Mouse (Mus musculus) testis, adult 2 months (tissue): ENCODE data around the gene Tgds. TPM values are rescaled to one million over a fixed set of nuclear protein-coding genes. Genes with fewer than 3 reads are reported as not detected.
"Not testable (repeated sequence)": the region's sequence is repeated elsewhere in the genome, so short reads cannot be mapped to it uniquely, and the experiment has no call there.

ENCODE experiments used
- H3K27ac ChIP-seq: fragments of 200-500 bp; 2 replicates; pipeline ENCODE4 v1.5.1; 2012; ENCODE audit warnings: low read depth, low read length; ENCODE audit not compliant: control insufficient read depth, insufficient read depth
- H3K27me3 ChIP-seq: fragments of 200-500 bp; 2 replicates; pipeline ENCODE4 v1.6.1; 2012; ENCODE audit warnings: mild to moderate bottlenecking, low read length, moderate library complexity; ENCODE audit not compliant: control insufficient read depth, insufficient read depth
- H3K36me3 ChIP-seq: fragments of 200-500 bp; 2 replicates; pipeline ENCODE4 v1.6.1; 2012; ENCODE audit warnings: mild to moderate bottlenecking, low read length; ENCODE audit not compliant: control insufficient read depth, insufficient read depth
- H3K4me1 ChIP-seq: fragments of 200-500 bp; 2 replicates; pipeline ENCODE4 v1.6.1; 2012; ENCODE audit warnings: low read length; ENCODE audit not compliant: control insufficient read depth, insufficient read depth
- H3K4me3 ChIP-seq: fragments of 200-500 bp; 2 replicates; pipeline ENCODE4 v1.5.1; 2012; ENCODE audit warnings: low read depth, mild to moderate bottlenecking, low read length, moderate library complexity, mixed read lengths; ENCODE audit not compliant: control insufficient read depth
- CTCF ChIP-seq: fragments of 200-500 bp; IDR thresholded peaks from 2 replicates; pipeline ENCODE4 v1.5.1; 2012; ENCODE audit warnings: low read depth, mild to moderate bottlenecking, inconsistent platforms, low read length, moderate library complexity; ENCODE audit not compliant: control insufficient read depth, insufficient read depth, insufficient replicate concordance
- POLR2A ChIP-seq: fragments of 200-500 bp; IDR thresholded peaks from 2 replicates; pipeline ENCODE4 v1.6.1; 2012; ENCODE audit warnings: low read depth, mild to moderate bottlenecking, inconsistent platforms, low read length, moderate library complexity; ENCODE audit not compliant: control insufficient read depth
- polyA plus RNA-seq: library from polyadenylated mRNA; depleted of rRNA; stranded (reverse); fragments of >200 nt; gene quantifications from 2 replicates; pipeline ENCODE4 v1.2.3, GENCODE M21; 2012

The Tgds gene
- polyA plus RNA-seq, 1 experiment: 3.5 TPM

DNA sequence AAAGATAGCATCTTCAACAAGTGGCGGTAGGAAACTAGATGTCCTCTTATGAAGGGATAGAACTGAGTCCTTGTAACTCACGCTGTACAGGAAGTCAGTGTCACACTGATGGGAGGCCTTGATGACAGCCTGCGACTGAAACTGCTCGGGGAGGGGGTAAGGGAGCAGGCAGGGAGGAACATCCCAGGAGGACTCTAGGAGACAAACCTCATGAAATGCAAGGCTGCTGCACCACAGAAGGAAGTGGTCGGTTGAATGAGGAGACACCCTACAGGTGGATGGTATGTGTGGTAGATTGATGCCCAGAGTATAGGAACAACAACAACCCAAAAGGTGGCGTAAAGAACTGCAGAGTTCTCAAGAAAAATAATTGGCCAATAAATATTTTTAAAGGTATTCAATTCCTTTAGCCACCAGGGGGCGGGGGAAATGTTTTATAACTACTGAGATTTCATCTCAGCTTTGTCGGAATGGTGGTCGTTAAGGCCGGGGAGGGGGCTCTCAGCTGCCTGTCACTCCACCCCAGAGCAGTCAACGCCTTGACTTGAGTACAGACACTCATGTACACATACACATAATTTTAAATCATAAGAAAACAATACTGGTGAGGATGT lies 41.1 kb upstream of the Tgds start:
- TF ChIP-seq CTCF: no peak
- TF ChIP-seq POLR2A: no peak
- Histone ChIP-seq H3K27me3 (no peaks in the 10 kb centered on the region), H3K4me3 (no peak overlapping the region), H3K27ac (no peak overlapping the region), H3K36me3 (no peaks in the 10 kb centered on the region), H3K4me1 (peaks cover 7% of the 10 kb centered on the region)

DNA sequence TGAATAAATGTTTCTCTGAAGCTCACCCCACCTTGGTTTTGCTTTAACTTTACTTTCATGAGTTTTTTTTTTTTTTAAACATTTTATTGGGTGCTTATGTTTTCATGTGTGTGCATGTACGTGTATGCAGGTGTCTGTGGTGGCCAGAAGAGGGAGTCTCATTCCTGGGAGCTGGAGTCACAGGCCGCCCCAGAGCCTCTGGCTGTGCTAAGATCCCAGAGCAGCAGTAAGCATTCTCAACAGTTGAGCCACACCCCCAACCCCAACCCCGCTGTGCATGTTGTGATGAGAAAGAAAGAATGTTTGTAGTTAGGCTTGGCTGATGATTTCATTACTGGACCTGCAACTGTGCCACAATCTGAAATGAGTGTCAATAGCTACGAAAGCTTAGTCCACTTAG lies 36.2 kb upstream of the Tgds start:
- Histone ChIP-seq H3K36me3 (no peaks in the 10 kb centered on the region), H3K27ac (no peak overlapping the region), H3K4me3 (no peak overlapping the region), H3K27me3 (no peaks in the 10 kb centered on the region), H3K4me1 (no peaks in the 10 kb centered on the region)
- no peak for TF ChIP-seq CTCF
- no peak for TF ChIP-seq POLR2A

DNA sequence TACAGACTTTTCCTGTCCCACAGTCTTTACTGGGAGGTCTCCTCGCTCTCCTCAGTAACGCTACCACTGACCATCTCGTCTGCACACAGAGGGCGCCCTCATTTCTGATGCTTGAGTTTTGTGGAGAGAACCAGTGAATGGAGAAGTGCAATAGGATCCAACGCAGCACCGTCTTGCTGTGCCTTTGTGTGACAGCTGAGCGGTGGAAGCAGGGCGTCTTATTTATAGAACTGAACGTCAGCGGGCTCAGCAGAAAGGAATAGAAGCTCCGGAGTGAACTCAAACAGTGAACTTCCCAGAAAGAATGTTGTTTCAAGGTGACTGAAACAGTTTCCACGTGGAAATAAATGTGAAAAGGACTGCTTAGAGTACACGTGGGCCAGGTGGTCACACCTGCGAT lies 30.1 kb upstream of the Tgds start:
- Histone ChIP-seq H3K4me1 (no peaks in the 10 kb centered on the region), H3K27me3 (no peaks in the 10 kb centered on the region), H3K27ac (no peak overlapping the region), H3K4me3 (no peak overlapping the region), H3K36me3 (peaks cover 3% of the 10 kb centered on the region)
- TF ChIP-seq POLR2A (no peak), CTCF (no peak)

GRCm38 (mm10) chr14:118161751-118162150 lies 29.2 kb upstream of the Tgds start:
- H3K27ac ChIP-seq: no peak overlapping the region
- no peak for TF ChIP-seq POLR2A
- no peaks in the 10 kb centered on the region for H3K4me1 ChIP-seq
- peaks cover 3% of the 10 kb centered on the region for H3K36me3 ChIP-seq
- H3K27me3 ChIP-seq: no peaks in the 10 kb centered on the region
- no peak overlapping the region for H3K4me3 ChIP-seq

GRCm38 (mm10) chr14:118157146-118157545 lies 24.6 kb upstream of the Tgds start:
- Histone ChIP-seq H3K27me3 (no peaks in the 10 kb centered on the region), H3K4me3 (no peak overlapping the region), H3K36me3 (peaks cover 3% of the 10 kb centered on the region), H3K4me1 (no peaks in the 10 kb centered on the region), H3K27ac (no peak overlapping the region)
- TF ChIP-seq POLR2A (no peak), CTCF (peak; percentile 92)

- Histone ChIP-seq H3K27ac (no peak overlapping the region), H3K36me3 (peaks cover 3% of the 10 kb centered on the region), H3K27me3 (no peaks in the 10 kb centered on the region), H3K4me1 (no peaks in the 10 kb centered on the region), H3K4me3 (no peak overlapping the region)
- no peak for TF ChIP-seq POLR2A
- no peak for TF ChIP-seq CTCF
These were observed 24.2 kb upstream of the Tgds start for GRCm38 (mm10) chr14:118156740-118157139.

DNA sequence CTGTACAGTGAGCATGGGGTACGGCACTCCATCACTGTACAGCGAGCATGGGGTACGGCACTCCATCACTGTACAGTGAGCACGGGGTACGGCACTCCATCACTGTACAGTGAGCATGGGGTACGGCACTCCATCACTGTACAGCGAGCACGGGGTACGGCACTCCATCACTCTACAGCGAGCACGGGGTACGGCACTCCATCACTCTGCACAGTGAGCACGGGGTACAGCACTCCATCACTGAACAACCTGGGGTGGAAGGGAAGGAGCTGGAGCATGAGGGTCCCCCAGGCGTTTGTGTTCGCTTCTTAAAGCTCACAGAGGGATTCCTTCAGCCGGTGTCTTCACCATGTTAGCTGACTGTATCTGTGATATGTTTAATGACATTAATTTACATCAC lies 23.5 kb upstream of the Tgds start:
- H3K4me3 ChIP-seq, H3K36me3 ChIP-seq, H3K27me3 ChIP-seq, H3K27ac ChIP-seq, H3K4me1 ChIP-seq: not testable (repeated sequence)

GRCm38 (mm10) chr14:118152294-118152651 lies 19.7 kb upstream of the Tgds start:
- no peaks in the 10 kb centered on the region; the same call in 1 of the 2 replicates for H3K36me3 ChIP-seq
- TF ChIP-seq CTCF: no peak
- no peak for TF ChIP-seq POLR2A

More at GRCm38 (mm10) chr14:118152294-118152651, 19.7 kb upstream of the Tgds start:
- no peak overlapping the region for H3K4me3 ChIP-seq
- H3K27ac ChIP-seq: no peak overlapping the region
- no peaks in the 10 kb centered on the region for H3K27me3 ChIP-seq
- peaks cover 4% of the 10 kb centered on the region for H3K4me1 ChIP-seq
